Mouse (Mus musculus) lung, postnatal 10 days (tissue): ENCODE data around the gene Ltf.

Experiments
- DNase-seq: peaks from one replicate; pipeline ENCODE4 v3.0.0; 2021

Ltf gene

GRCm38 (mm10) chr9:111019022-111019421, at the start of gene Ltf:
TSS of gene Ltf (plus strand) at chr9:111019271.
- no peak for DNase-seq

GRCm38 (mm10) chr9:110979411-110979810, 39.7 kb upstream of the Ltf start:
- no peak for DNase-seq

- no peak for DNase-seq
Measured at GRCm38 (mm10) chr9:110982351-110982750, 36.7 kb upstream of the Ltf start.

- DNase-seq: no peak
Measured at GRCm38 (mm10) chr9:110984096-110984495, 35.0 kb upstream of the Ltf start.

GRCm38 (mm10) chr9:110985541-110985940, 33.5 kb upstream of the Ltf start:
- no peak for DNase-seq

GRCm38 (mm10) chr9:110985951-110986350, 33.1 kb upstream of the Ltf start:
- peak; percentile 33 for DNase-seq

- no peak for DNase-seq
Measured at GRCm38 (mm10) chr9:110987331-110987730, 31.7 kb upstream of the Ltf start.

GRCm38 (mm10) chr9:110988078-110988477, 31.0 kb upstream of the Ltf start:
- DNase-seq: no peak

GRCm38 (mm10) chr9:110989141-110989540, 29.9 kb upstream of the Ltf start:
- no peak for DNase-seq

- no peak for DNase-seq
Measured at GRCm38 (mm10) chr9:110989543-110989942, 29.5 kb upstream of the Ltf start.

GRCm38 (mm10) chr9:110990204-110990603, 28.9 kb upstream of the Ltf start, which contains the start of gene Rtp3:
TSS of gene Rtp3 (minus strand) at chr9:110990583.
- peak; percentile 72 for DNase-seq

- DNase-seq: no peak
Measured at GRCm38 (mm10) chr9:110993281-110993709, 25.8 kb upstream of the Ltf start.

GRCm38 (mm10) chr9:110994716-110995172, 24.3 kb upstream of the Ltf start:
- DNase-seq: peak; percentile 88

GRCm38 (mm10) chr9:110997245-110997644, 21.8 kb upstream of the Ltf start:
- peak; percentile 92 for DNase-seq

- peak; percentile 52 for DNase-seq
Measured at GRCm38 (mm10) chr9:110999056-110999455, 20.0 kb upstream of the Ltf start.

- peak; percentile 78 for DNase-seq
Measured at GRCm38 (mm10) chr9:110999856-111000255, 19.2 kb upstream of the Ltf start.

- no peak for DNase-seq
Measured at GRCm38 (mm10) chr9:111001621-111002020, 17.4 kb upstream of the Ltf start.

- DNase-seq: no peak
Measured at GRCm38 (mm10) chr9:111003279-111003678, 15.8 kb upstream of the Ltf start.

- DNase-seq: no peak
Measured at GRCm38 (mm10) chr9:111006544-111006943, 12.5 kb upstream of the Ltf start.

- no peak for DNase-seq
Measured at GRCm38 (mm10) chr9:111009763-111010162, 9.3 kb upstream of the Ltf start.

GRCm38 (mm10) chr9:111011550-111011949, 7.5 kb upstream of the Ltf start:
- peak; percentile 46 for DNase-seq

- peak; percentile 67 for DNase-seq
Measured at GRCm38 (mm10) chr9:111012041-111012440, 7.0 kb upstream of the Ltf start.

- DNase-seq: no peak
Measured at GRCm38 (mm10) chr9:111015658-111016057, 3.4 kb upstream of the Ltf start.

GRCm38 (mm10) chr9:111026791-111027190, 7.7 kb downstream of the Ltf start:
- no peak for DNase-seq

- DNase-seq: no peak
Measured at GRCm38 (mm10) chr9:111033717-111034116, 14.6 kb downstream of the Ltf start.

- peak; percentile 67 for DNase-seq
Measured at GRCm38 (mm10) chr9:111039966-111040365, 20.9 kb downstream of the Ltf start.
